Mouse (Mus musculus): ENCODE results near the gene Parp11. TPM values are rescaled to one million over a fixed set of nuclear protein-coding genes. Genes with fewer than 3 reads are reported as not detected.

The Parp11 gene
- polyA plus RNA-seq, 1 experiment from 2014 or later = 89.7 TPM

DNA sequence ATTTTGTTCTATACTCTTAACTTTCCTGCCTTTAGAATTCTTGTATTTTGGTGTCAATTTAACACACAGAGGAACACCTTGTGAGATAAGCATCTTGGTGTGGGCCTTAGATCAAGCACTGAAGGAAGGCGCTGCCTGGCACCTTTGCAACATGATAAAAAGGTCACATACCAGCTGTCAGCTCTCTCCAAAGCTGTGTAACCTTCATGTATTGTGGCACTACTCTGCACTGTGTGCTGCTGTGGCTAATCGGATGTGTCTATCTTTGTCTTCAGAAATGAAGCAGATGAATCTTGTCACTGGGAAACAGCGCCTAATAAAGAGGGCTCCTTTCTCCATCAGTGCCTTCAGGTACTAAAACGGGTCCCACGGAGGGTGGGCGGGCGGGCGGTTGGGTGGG, 27.3 kb downstream of the Parp11 start:
- no peaks in the 10 kb centered on the region for H3K27me3 ChIP-seq (replicated peaks; ENCODE audit: control insufficient read depth, insufficient read depth, low read length)
- H3K4me3 ChIP-seq (replicated peaks; ENCODE audit: low read length) = no peak overlapping the region
- H3K9me3 ChIP-seq (ENCODE audit: control insufficient read depth, low read length) = no peaks in the 10 kb centered on the region
- no peak for ATAC-seq
- H3K4me2 ChIP-seq (ENCODE audit: low read length) = no peak overlapping the region
- H3K4me1 ChIP-seq (replicated peaks; ENCODE audit: control insufficient read depth, insufficient read depth, low read length) = no peaks in the 10 kb centered on the region
- H3K9ac ChIP-seq (replicated peaks; ENCODE audit: low read depth, low read length) = no peak overlapping the region
- H3K36me3 ChIP-seq (ENCODE audit: control insufficient read depth, insufficient read depth) = peaks cover 4% of the 10 kb centered on the region
- WGBS = 82% methylated on average over 8 of the region's 8 CpGs
- H3K27ac ChIP-seq (ENCODE audit: low read length) = no peak overlapping the region

- Histone ChIP-seq H3K4me1 (replicated peaks; ENCODE audit: control insufficient read depth, insufficient read depth, low read length) (no peaks in the 10 kb centered on the region), H3K4me3 (replicated peaks; ENCODE audit: low read length) (no peak overlapping the region), H3K36me3 (ENCODE audit: control insufficient read depth, insufficient read depth) (peaks cover 12% of the 10 kb centered on the region), H3K9me3 (ENCODE audit: control insufficient read depth, low read length) (no peaks in the 10 kb centered on the region), H3K27ac (ENCODE audit: low read length) (no peak overlapping the region), H3K9ac (replicated peaks; ENCODE audit: low read depth, low read length) (no peak overlapping the region), H3K27me3 (replicated peaks; ENCODE audit: control insufficient read depth, insufficient read depth, low read length) (no peaks in the 10 kb centered on the region), H3K4me2 (ENCODE audit: low read length) (no peak overlapping the region)
- no peak for ATAC-seq
- WGBS = 21% methylated on average over 3 of the region's 3 CpGs
Observed at GRCm38 (mm10) chr6:127475231-127475630, 28.6 kb downstream of the Parp11 start.

DNA sequence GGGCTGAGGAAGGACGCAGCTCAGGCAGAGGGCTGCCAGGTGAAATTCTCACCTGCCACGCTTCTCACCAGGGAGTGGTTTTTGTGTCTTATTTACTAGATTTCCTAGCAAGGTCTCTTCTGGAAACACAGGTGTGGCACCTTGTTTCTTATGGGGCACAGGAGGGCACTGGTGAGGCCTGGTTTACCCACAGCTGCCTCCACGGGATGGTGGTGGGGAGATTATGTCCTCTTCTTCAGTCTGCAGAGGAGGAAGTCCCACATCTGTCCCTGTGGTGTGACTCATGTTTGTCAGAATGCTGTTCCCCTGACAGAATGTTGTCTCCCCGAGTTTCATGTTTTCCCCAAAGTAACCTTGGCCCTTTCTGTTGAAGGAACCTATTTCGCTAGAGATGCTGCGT, 44.4 kb downstream of the Parp11 start:
- Histone ChIP-seq H3K4me3 (replicated peaks; ENCODE audit: low read length) (no peak overlapping the region), H3K27me3 (replicated peaks; ENCODE audit: control insufficient read depth, insufficient read depth, low read length) (no peaks in the 10 kb centered on the region), H3K27ac (ENCODE audit: low read length) (no peak overlapping the region), H3K9ac (replicated peaks; ENCODE audit: low read depth, low read length) (no peak overlapping the region), H3K36me3 (ENCODE audit: control insufficient read depth, insufficient read depth) (peaks cover 10% of the 10 kb centered on the region; the same call in 1 of the 2 replicates), H3K9me3 (ENCODE audit: control insufficient read depth, low read length) (no peaks in the 10 kb centered on the region), H3K4me2 (ENCODE audit: low read length) (no peak overlapping the region), H3K4me1 (replicated peaks; ENCODE audit: control insufficient read depth, insufficient read depth, low read length) (peaks cover 3% of the 10 kb centered on the region; the same call in 1 of the 2 replicates)
- WGBS = 87% methylated on average over 6 of the region's 6 CpGs
- ATAC-seq = no peak

DNA sequence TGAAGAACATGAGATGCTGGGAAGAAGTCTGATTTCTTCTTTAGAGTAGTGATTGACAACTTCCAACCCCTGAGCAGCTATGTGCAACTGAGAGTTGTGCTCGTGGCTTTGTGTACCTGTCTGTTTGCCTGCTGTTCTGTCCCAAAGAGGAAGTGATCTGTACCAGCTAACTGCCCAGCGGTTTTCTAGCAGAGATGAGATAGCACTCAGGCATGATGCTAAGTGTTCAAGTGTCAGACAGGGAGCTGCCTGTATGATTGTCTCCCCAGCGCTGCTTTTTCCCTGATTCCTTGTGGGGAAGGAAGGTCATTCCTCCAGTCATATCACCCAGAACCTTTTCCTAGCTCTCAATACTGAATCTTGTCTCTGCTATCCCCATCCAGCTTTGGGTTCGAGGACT, 45.9 kb downstream of the Parp11 start:
- Histone ChIP-seq H3K27ac (ENCODE audit: low read length) (no peak overlapping the region), H3K4me1 (replicated peaks; ENCODE audit: control insufficient read depth, insufficient read depth, low read length) (peaks cover 3% of the 10 kb centered on the region; the same call in 1 of the 2 replicates), H3K36me3 (ENCODE audit: control insufficient read depth, insufficient read depth) (peaks cover 10% of the 10 kb centered on the region; the same call in 1 of the 2 replicates), H3K4me3 (replicated peaks; ENCODE audit: low read length) (no peak overlapping the region), H3K27me3 (replicated peaks; ENCODE audit: control insufficient read depth, insufficient read depth, low read length) (no peaks in the 10 kb centered on the region), H3K9me3 (ENCODE audit: control insufficient read depth, low read length) (no peaks in the 10 kb centered on the region), H3K9ac (replicated peaks; ENCODE audit: low read depth, low read length) (no peak overlapping the region), H3K4me2 (ENCODE audit: low read length) (no peak overlapping the region)
- ATAC-seq = no peak
- WGBS = 84% methylated on average over 4 of the region's 4 CpGs

DNA sequence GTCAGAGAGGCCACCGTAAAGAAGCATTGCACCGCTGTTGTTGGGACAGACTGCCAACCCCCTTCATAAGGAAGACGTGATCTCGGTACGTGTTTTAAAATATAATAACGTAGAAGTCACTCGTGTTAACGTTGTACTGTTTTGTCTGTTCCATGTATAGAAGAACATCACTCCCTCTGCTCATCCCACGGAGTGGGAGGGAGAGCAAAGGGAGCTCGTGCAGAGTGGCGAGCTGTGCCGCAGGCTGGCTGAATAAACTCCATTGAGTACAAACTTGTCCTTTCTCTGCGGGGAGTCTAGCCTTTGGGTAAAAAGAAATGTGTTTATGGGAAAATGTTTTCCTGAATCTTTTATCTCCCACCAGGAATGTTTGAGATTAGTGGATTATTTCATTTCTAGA, 47.1 kb downstream of the Parp11 start:
- H3K27ac ChIP-seq (ENCODE audit: low read length) = no peak overlapping the region
- H3K4me2 ChIP-seq (ENCODE audit: low read length) = no peak overlapping the region
- H3K4me3 ChIP-seq (replicated peaks; ENCODE audit: low read length) = no peak overlapping the region
- no peak overlapping the region for H3K9ac ChIP-seq (replicated peaks; ENCODE audit: low read depth, low read length)
- 54% methylated on average over 13 of the region's 13 CpGs for WGBS
- ATAC-seq = no peak
- H3K4me1 ChIP-seq (replicated peaks; ENCODE audit: control insufficient read depth, insufficient read depth, low read length) = peaks cover 3% of the 10 kb centered on the region; the same call in 1 of the 2 replicates
- H3K9me3 ChIP-seq (ENCODE audit: control insufficient read depth, low read length) = no peaks in the 10 kb centered on the region
- peaks cover 10% of the 10 kb centered on the region; the same call in 1 of the 2 replicates for H3K36me3 ChIP-seq (ENCODE audit: control insufficient read depth, insufficient read depth)
- no peaks in the 10 kb centered on the region for H3K27me3 ChIP-seq (replicated peaks; ENCODE audit: control insufficient read depth, insufficient read depth, low read length)

DNA sequence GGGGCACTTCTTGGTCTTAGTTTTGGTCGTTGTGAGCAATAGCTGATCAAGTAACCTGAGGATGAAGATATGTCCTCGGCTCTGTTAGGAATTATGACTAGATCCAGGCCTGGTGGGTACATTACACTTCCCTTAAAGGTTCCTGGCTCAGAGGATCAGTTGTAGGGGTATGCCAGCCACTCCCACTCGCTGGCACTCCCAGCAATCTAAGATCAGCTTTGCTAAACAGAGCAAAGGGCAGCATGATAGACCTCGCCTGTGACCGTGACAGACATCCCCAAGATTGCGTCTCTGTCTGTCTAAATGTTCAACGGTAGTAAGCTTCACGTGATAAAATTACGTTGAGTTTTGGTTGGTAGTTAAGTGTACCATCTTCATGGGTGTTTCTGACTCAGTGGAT, 47.7 kb downstream of the Parp11 start:
- peaks cover 3% of the 10 kb centered on the region; the same call in 1 of the 2 replicates for H3K4me1 ChIP-seq (replicated peaks; ENCODE audit: control insufficient read depth, insufficient read depth, low read length)
- no peaks in the 10 kb centered on the region for H3K9me3 ChIP-seq (ENCODE audit: control insufficient read depth, low read length)
- 91% methylated on average over 9 of the region's 9 CpGs for WGBS
- no peak overlapping the region for H3K27ac ChIP-seq (ENCODE audit: low read length)
- no peak overlapping the region for H3K9ac ChIP-seq (replicated peaks; ENCODE audit: low read depth, low read length)
- no peak overlapping the region for H3K4me3 ChIP-seq (replicated peaks; ENCODE audit: low read length)
- H3K4me2 ChIP-seq (ENCODE audit: low read length) = no peak overlapping the region
- ATAC-seq = no peak
- H3K36me3 ChIP-seq (ENCODE audit: control insufficient read depth, insufficient read depth) = peaks cover 10% of the 10 kb centered on the region; the same call in 1 of the 2 replicates
- H3K27me3 ChIP-seq (replicated peaks; ENCODE audit: control insufficient read depth, insufficient read depth, low read length) = no peaks in the 10 kb centered on the region

- Histone ChIP-seq H3K9me3 (ENCODE audit: control insufficient read depth, low read length) (no peaks in the 10 kb centered on the region), H3K27me3 (replicated peaks; ENCODE audit: control insufficient read depth, insufficient read depth, low read length) (no peaks in the 10 kb centered on the region), H3K4me1 (replicated peaks; ENCODE audit: control insufficient read depth, insufficient read depth, low read length) (peaks cover 3% of the 10 kb centered on the region; the same call in 1 of the 2 replicates), H3K27ac (ENCODE audit: low read length) (no peak overlapping the region), H3K4me3 (replicated peaks; ENCODE audit: low read length) (no peak overlapping the region), H3K36me3 (ENCODE audit: control insufficient read depth, insufficient read depth) (peaks cover 10% of the 10 kb centered on the region; the same call in 1 of the 2 replicates), H3K4me2 (ENCODE audit: low read length) (no peak overlapping the region), H3K9ac (replicated peaks; ENCODE audit: low read depth, low read length) (no peak overlapping the region)
- 82% methylated on average over 2 of the region's 2 CpGs for WGBS
- ATAC-seq = no peak
Observed at GRCm38 (mm10) chr6:127495251-127495650, 48.6 kb downstream of the Parp11 start.

GRCm38 (mm10) chr6:127495876-127496275, 49.2 kb downstream of the Parp11 start:
- Histone ChIP-seq H3K36me3 (ENCODE audit: control insufficient read depth, insufficient read depth) (peaks cover 10% of the 10 kb centered on the region; the same call in 1 of the 2 replicates), H3K9me3 (ENCODE audit: control insufficient read depth, low read length) (no peaks in the 10 kb centered on the region), H3K4me3 (replicated peaks; ENCODE audit: low read length) (no peak overlapping the region), H3K4me2 (ENCODE audit: low read length) (no peak overlapping the region), H3K9ac (replicated peaks; ENCODE audit: low read depth, low read length) (no peak overlapping the region), H3K27ac (ENCODE audit: low read length) (no peak overlapping the region), H3K27me3 (replicated peaks; ENCODE audit: control insufficient read depth, insufficient read depth, low read length) (no peaks in the 10 kb centered on the region), H3K4me1 (replicated peaks; ENCODE audit: control insufficient read depth, insufficient read depth, low read length) (peaks cover 3% of the 10 kb centered on the region; the same call in 1 of the 2 replicates)
- ATAC-seq = no peak; the same call in 1 of the 2 replicates
- WGBS = 7% methylated on average over 6 of the region's 6 CpGs

- Histone ChIP-seq H3K4me3 (replicated peaks; ENCODE audit: low read length) (no peak overlapping the region), H3K27ac (ENCODE audit: low read length) (no peak overlapping the region), H3K36me3 (ENCODE audit: control insufficient read depth, insufficient read depth) (peaks cover 5% of the 10 kb centered on the region; the same call in 1 of the 2 replicates), H3K9me3 (ENCODE audit: control insufficient read depth, low read length) (no peaks in the 10 kb centered on the region), H3K4me1 (replicated peaks; ENCODE audit: control insufficient read depth, insufficient read depth, low read length) (peaks cover 3% of the 10 kb centered on the region; the same call in 1 of the 2 replicates), H3K4me2 (ENCODE audit: low read length) (no peak overlapping the region), H3K9ac (replicated peaks; ENCODE audit: low read depth, low read length) (no peak overlapping the region), H3K27me3 (replicated peaks; ENCODE audit: control insufficient read depth, insufficient read depth, low read length) (no peaks in the 10 kb centered on the region)
- 68% methylated on average over 18 of the region's 18 CpGs for whole genome bisulfite sequencing
- ATAC-seq = no peak
Observed at GRCm38 (mm10) chr6:127496841-127497656, 50.4 kb downstream of the Parp11 start.
